Mouse (Mus musculus) lung, postnatal 4 days (tissue): Measurements from ENCODE around the gene Rnf43.
A peak's percentile ranks its signal among the peaks of the same experiment; 100 is the strongest.

Experiments
- DNase-seq, 2 experiments: peaks; one replicate each; pipeline ENCODE4 v3.0.0; 2021

Gene Rnf43

DNA sequence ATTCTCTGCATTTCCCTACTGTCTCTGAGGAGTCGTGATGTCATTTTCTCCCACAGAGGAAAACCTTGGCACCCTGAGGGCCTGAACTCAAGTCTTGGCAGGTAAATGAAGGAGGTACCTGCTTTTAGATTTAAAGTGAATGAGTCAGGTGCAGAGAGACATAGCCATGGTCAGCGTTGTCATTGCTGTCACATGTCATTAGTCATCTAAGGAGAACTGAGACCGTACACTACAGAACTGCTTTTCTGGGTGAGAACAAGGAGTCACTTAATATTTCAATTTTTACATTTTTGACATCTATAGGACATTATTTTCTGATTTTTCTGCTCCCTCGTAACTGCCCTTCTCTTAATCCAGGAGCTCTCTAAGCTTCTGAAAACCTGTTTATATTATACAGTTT is 16.0 kb downstream of the Rnf43 start:
- DNase-seq = no peak

DNA sequence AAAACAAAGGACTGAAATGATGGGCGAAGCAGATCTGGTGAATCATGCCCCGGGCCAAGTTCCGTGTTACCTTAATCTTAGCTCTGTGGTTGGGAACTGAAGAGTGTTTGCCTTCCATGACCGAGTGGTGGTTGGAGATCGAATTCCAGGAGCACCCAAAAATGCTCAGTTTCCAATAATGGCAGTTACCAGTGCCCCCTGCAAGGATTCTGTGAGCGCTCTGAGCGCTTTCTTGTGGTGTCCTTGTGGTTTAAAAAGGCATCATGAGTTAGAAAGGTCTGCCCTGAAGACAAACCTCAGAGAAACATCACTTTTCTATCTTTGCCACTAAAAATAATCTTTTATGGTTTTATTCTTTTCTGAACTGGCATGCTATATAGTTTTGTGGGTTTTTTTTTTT is 16.5 kb downstream of the Rnf43 start:
- DNase-seq = no peak

DNA sequence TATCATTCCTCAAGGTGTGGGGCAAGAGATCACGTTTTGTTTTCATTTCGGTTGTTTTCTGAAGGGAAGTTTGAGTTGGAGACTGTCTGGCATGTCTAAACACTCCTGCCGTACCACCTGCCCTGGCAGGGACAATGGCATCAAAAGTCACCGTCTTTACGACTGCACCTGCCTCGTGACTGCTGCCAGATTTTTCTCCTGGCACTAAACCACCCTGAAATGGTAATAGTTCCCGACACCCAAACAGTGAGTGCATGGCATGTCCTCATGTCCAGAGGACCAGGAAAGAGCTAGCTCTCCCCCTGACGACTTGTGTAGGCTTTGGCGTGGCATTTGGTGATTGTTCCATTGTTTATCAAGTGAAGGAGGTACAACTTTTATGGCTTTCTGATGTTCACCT is 18.3 kb downstream of the Rnf43 start:
- no peak for DNase-seq

DNA sequence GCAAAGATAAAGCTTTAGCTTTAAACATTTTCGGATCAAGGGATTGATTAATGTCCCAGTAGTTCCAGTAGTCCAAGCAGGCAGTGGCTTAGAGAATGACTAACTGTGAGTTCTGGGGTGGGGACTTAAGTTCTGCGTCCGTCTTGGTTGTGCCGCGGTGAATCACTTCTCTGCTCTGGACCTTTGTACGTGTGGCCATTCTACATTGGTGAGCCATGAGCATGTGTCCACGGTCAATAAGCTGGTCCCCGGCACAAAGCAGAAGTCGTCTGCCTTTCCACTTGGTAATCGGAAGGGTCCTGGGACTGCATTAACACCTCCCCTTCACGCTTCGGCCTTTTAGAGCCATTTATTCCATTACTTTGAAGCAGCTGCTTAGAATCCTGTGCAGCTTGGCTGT is 19.6 kb downstream of the Rnf43 start:
- DNase-seq = no peak

DNA sequence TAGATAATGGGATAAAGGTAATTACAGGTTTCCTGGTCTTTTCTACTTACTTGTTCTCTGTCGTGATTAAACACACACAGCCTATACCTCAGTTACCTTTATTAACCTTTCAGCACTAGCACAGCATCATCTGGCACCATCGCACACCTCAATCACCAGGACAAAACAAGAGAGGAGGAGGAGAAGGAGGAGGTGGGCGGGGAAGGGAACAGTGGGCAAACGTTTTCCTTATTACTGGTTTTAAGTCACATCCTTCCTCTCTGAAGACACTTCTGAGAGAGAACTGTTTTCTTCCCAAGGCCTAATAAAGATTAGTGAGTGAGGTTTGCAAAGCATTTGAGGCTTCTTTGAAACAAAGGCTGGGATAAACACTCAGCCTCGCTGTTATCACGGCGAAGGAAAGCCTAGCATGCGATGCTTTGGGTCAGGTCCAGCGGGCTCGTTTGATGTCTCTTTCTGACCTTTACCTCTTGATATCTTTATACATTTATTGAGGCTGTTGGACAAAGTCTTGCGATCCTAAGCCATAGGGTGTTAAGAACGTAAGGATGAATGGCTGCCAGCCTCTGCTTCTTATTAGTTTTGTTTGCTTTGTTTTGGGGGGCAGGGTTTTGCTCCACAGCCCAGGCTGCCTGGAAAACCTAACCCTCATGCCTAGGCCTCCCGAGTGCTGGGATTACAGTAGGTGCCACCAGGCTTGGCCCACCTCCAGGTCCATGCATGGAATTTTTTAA is 20.5 kb downstream of the Rnf43 start:
- DNase-seq = no peak

DNA sequence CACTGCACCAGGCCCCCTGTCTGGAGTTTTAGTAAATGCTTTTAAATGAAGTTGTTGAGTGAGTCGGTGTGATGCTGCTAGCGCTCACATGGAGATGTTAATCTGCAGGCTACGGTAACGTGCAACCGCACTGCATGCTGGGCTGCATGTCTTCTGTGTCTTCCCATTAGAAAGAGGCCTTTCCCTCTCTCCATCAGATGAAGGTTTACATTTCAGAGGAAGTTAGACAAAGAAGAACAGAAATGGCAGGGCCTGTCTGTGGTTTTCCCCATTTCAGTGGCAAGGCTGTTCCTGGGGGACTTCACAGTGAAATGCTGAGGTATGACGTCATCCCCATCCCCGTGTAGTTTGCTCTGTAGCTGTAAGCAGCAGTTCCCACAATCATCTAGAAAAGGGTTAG is 23.9 kb downstream of the Rnf43 start:
- no peak for DNase-seq

DNA sequence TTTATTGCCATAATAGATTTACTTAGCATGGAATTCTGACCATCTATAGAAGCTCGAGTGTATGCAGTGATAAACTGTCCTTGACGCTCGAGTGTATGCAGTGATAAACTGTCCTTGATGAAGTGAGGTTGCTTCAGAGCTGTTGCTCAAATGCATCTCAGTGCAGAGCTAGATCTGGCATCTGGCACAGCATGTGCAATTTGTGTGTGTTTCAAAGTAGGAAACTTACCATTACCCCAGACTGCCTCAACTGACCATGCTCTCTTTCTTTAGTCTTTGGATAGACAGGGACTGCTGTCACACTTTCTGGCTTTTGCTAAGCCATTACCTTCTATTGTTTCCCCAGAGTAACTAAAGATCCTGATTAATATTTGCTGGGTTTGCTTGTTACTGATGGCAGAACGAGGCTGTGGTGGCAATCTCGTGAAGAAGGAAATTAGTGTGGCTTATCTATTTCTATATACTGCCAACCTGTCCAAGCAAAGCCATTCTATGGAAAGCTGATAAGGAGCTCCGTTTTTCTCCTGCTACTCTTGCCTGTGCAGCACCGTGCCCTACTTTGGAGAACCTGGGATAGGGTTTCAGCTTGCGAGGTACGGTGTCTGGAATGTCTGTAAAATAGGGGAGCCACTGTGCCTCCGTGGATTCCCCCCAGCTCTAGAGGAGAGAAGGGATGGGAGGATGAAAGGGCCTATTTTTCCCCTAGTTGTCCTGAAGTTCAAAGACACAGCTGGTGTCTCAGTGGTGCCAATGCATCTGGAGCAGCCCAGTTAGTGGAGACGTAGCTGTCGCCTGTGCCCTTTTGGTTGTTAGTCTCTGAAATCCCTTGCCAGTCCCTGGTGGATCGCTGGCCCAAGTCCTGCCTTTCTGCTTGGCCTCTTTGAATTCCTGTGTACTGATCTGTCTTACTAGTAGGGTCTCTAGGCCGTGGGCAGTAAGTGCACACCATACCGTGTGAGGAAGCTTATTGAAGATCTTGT is 25.0 kb downstream of the Rnf43 start:
- DNase-seq = no peak

DNA sequence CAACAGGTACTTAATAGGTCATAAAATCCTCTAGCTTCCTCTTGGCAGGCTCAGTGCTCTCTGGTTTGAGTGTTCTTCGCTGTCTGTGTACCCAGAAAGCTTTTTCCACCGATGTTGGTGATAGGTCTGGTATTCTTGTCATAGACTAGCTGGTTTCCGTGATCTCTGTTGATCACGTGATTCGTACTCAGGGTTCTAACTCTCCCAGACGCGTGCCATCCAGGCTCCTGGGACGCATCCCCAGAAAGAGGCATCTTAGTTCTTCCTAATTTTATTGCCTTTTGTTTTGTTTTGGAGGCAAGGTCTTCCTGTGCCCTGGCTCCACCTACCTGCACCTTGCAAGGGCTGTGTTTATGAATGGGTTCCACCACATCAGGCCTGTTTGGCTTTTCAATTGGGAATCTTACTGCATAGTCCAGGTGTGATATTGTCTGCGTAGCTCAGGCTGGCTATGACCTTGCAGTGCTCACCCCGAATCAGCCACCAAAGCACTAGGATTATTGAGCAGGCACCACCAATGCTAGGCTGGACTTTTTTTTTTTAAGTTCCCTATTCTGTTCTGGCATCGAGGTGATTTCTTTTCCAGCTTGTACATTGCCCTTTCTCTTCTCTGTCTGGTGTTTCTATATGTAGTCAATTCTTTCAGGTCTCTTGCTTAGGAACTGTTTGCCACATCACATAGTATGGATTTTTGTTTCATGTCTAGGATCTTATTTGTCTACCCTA is 26.1 kb downstream of the Rnf43 start:
- DNase-seq = no peak

DNA sequence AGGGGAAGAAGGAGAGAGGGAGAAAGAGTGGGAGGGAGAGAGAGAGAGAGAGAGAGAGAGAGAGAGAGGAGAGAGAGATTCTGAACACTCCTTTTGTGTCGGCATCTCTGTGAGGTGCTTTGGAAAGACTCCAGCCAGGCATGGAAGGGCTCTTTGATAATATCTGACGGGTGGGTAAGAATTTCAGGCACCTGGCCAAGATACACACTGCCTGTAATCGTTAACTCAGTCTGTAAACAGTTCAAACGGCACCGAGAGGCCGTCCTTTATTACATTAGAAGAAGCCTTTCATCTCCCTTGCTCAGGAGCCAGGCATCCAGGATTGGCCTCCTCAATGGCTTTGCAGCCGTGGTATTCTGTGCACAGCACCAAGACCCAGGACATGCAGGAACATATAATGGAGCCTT is 26.9 kb downstream of the Rnf43 start:
- peak; percentile 78 for DNase-seq

DNA sequence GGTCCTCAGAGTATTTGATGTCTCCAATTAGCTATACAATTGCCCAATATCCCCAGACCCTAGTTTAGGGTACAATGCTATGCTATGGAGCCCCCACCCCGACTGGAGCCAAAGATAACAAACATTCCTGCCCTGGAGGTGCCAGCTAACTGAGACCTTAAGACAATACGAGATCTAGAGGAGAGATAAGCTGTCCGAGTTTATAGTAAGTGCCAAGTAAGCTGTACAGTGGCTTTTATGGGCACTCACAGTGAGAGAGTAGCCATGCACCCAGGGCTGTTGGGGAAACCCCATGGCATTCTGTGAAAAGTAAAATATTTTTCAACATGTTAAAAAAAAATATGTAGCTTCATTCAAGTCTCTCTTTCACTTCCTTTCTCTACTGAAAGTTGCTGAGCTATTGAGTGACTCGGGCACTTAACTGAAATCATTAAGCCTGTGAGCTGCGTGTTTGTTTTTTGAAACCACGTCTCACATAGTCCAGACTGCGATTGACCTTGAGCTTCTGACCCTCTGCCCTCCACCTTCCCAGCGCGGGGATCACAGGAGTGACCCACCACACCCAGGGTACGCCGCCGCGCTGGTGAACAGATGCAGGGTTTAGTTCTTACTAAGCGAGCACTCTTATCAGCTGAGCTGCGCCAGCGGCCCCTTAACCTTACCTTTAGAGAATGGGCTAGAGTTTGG is 27.7 kb downstream of the Rnf43 start:
- DNase-seq = peak in 1 of 2 experiments; percentile 21

DNA sequence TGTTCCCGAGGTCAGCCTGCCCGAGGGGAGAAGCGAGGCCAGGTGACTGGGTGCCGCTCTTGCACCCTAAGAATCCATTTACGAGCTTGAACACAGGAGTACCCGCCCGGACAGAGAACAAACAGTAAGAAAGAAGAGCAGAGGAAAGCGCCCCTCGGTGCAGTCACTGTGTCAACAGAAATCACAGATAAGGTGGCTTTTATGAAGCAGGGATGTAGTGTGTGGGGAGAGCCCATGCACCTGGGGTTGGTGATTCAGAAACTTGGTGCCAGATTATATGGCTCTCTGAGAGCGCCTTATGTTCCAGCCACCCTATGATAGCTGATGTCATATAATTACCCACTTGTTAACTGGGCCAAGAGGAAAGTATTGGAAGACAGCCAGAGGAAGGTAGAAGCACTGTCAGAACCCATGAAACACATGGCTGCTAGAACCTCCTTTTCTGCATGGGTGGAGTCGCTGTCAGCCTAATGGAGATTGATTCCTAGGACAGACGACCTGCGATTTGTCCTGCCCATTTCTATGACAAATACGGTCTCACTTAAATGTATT is 34.7 kb downstream of the Rnf43 start:
- no peak for DNase-seq

DNA sequence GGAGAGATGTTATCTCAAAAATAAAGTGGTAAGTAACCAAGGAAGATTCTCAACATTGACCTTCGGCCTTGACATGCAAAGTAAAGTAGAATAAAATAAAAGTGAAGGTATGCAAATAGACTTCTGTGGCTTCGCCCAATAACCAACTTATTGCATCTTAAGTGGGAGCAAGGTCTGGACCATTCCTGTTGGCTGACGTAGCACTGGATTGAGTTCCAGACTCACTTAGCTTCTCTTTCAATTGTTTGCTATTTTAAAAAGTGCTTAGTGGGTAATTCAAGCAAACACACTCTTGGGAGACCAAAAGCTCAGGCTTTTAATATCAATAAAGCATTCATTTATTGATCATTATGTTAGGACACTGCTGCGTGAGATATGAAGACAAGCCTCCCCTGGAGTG is 35.6 kb downstream of the Rnf43 start:
- DNase-seq = no peak

DNA sequence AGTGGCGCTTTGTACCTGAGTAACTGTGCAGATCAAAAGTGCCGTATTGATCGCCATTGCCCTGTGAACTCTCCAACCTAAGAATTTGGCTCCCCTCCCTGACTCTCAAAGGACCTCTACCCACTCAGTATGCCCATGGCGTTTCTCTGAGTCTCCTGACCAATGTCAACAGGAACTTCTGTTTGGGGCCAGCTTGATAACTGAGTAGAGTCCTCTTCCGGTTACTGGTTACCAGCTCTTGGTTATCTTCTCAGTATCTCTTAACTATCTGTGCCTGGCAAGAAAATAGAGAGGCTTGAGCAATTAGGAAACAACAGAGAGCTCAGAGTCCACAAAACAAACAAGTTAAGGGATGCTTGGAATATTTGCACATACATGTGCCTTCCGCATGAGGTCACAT is 38.6 kb downstream of the Rnf43 start:
- DNase-seq = no peak

DNA sequence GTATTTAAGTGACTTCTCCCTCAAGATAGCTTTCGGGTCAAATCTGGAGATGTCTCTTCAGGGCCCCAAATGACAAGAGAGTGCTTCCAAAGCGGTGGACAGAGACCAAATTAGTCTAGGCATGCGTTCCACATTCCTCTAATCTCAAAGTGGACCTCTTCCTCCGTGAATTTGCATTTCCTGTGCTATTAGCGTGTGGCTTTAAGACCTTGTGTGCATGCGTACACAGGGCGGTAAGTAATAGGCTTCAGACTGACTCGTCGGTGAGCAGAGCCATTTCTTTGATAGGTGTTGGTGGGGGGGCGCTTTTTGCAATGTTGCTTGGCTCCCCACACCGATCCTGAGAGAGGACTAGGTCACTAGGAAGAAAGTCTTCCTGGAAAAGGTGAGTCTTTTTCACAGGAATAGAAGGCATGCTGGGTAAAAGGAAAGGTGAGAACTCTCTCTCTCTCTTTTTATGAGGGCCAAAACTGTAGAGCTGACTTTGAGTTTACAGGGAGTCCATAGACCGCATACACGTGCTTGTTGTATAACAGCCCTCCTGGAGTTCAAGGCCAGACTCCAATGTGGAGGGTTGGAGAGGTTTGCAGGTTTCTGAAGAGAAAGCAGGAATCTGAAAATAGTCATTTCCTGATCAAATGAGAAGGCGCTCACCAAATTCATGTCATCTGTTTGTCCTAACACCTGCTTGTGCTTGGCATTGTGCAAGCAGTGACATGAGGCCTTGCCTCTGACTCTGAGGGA is 39.5 kb downstream of the Rnf43 start:
- no peak for DNase-seq

DNA sequence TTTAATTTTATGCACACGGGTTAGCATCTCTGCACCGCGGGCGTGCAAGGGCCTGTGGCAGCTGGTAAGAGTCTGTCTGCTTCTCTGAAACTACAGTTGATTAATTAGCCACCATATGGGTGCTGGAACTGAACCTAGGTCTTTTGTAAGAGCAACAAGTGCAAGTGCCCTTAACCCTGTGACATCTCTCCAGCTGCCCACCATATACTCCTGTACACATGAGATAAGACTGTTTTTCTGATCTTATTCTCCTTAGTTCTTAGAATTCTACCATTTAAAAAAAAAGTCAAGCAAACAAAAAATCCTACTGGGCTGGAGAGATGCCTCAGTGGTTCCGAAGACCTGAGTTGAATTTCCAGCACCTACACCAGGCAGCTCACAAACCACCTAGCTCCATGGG is 41.1 kb downstream of the Rnf43 start:
- no peak for DNase-seq

DNA sequence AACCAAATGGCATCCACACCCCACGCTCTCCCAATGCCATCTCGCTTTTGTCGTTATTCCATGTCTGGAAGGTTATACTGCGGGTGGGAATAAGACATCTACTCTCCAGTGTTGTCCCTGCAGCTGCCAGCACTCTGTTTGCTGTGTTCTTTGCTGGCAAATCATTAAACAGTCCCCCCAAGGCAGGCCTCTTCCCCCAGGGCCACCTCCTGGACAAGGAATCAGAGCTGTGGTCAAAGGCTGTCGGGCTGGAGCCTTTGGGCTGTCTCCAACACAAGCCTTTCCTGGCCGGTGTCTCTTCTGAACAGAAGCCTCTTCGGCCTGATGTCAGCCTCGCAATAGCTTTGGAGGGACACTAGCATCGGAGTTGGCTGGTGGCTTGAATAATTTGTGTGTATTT is 41.8 kb downstream of the Rnf43 start:
- DNase-seq = no peak

DNA sequence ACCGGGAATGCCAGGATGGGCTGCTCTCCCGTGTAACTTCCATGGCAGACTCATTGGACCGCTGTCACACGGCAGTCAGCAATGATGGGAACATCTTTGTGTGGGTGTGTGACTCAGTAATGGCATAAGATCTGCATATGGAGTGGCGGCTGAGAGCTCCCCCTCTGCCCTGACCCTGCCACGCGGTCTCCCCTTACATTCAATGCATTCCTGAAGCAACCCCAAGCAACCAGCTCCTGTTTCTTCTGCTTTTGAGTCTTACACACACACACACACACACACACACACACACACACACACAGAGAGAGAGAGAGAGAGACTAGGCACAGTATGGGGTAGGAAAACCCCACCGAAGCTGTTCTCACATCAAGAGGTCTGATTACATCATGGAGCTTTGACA is 45.0 kb downstream of the Rnf43 start:
- no peak for DNase-seq

DNA sequence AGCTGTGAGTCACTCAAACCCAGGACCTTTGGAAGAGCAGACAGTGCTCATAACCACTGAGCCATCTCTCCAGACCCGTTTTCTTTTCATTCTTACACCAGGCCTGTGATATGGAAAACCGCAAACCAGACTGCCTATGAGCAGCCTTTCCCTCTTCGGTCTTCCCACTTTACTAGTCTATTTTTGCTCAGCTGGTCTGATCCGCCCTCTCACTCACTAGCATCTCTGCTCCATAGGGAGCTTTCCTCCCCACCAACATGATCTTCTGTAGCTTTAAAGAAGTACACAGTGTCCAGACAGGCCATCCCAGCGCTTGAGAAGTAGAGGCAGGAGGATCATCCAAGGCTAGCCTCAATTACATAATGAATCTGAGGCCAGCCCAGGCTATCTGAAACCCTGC is 46.5 kb downstream of the Rnf43 start:
- DNase-seq = no peak

DNA sequence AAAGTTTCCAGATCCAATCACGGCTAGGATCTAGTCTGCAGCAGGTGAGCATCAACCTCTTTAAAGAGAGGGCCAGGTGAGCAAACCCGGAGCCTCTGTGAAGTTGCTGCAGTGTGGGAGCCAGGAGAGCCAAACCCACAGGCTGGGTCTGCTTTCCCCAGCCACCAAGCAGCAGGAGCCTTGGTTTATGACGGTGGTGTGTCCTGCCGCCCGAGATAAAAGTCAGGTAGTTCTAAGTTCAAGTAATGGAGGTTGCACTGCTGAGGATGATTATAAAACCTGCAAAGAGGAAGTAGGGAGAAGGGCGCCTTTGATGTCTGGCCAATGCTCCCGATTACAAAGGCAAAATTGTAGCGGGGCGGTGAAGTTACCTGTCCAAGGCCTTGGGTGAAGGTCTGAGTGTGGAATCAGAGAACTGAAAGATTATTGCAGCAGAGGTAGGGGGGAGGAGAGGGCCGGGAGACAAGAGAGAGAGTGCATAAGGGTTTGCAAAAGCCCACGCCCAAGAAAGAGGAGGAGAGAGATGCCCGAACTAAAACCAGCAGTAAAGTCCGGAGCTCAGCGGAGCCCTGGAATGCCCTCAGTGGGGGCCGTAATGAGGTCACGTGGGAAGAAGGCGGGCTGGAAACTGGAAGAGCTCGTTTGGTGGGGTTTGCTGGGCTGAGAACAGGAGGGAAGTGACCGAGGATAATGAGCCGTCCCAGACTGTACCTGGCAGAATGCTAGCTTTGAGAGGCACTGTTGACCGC is 47.2 kb downstream of the Rnf43 start:
- DNase-seq = peak; percentile 79 to 88

DNA sequence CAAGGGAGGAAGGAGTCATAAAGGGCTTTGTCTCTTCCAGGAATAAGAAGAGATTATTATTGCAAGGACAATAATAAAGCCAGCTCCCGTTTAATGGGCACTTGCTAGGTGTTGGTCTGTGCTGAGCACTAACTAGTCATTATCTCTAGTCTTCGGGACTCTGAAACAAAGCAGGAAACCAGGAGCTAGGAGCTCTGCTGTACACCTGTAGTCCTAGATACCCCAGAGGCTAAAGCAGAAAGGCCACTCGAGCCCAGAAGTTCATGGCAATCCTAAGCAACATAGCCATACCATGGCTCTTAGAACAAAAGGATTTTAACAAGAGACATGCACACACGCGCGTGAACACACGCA is 47.7 kb downstream of the Rnf43 start:
- DNase-seq = no peak

DNA sequence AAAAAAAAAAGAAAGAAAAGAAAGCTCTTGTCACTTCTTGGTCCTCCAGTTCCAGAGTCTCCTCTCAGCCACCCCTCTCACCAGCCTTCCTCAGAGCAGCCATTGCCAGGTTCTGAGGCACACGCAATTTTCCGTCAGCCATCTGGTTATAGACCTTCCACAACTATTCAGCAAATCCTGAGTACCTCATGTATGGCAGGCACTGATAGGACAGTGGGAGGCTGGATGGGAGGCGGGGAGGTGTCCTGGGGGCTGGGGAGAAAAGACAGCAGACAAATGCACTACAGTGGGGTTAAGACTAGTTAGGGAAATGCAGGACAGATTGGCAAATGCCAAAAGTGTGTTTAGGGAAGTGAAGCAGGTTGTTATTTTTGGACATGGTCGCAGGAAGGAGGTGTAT is 49.7 kb downstream of the Rnf43 start:
- DNase-seq = no peak
